Mouse (Mus musculus): ENCODE measurements around the gene Tcp11x2. TPM values are rescaled to one million over a fixed set of nuclear protein-coding genes. Genes with fewer than 3 reads are reported as not detected.

Gene Tcp11x2
- total and polyA plus RNA-seq, 3 experiments = 7.2 to 13.1 (median 12.4) TPM

GRCm38 (mm10) chrX:135738730-135739520 lies 45.3 kb upstream of the Tcp11x2 start:
- peak; percentile 10 for DNase-seq (ENCODE audit: extremely low read depth)
- H3K9ac ChIP-seq (ENCODE audit: insufficient read depth, low read depth) = no peak overlapping the region
- 0 out of 2 replicates have a peak overlapping the region, but pooled peaks have one; percentile 29 for H3K4me2 ChIP-seq (ENCODE audit: insufficient read depth, low read depth, poor library complexity, severe bottlenecking)
- dilution Hi-C loops (cut with MboI; ENCODE audit: extremely low pct_ligation_motif_present, extremely low pct_unique_long_range_greater_than_20kb, low sequenced_read_pairs) (no loop called here), in situ Hi-C loops (cut with MboI; ENCODE audit: low pct_ligation_motif_present, low pct_unique_long_range_greater_than_20kb, low sequenced_read_pairs) (no loop called here)
- H3K27ac ChIP-seq (ENCODE audit: insufficient read depth, low read depth) = peak overlapping the region; percentile 11; the same call in 1 of the 2 replicates
- H3K27me3 ChIP-seq (replicated peaks) = no peaks in the 10 kb centered on the region
- H3K9me3 ChIP-seq (replicated peaks; ENCODE audit: low read length) = no peaks in the 10 kb centered on the region
- H3K4me3 ChIP-seq (replicated peaks in 1 of 3; ENCODE audit: low read depth in 2 of 3, low read length in 2 of 3, poor library complexity in 1 of 3) = no peak overlapping the region
- H3K4me1 ChIP-seq (ENCODE audit: control insufficient read depth in 1 of 2, insufficient read depth in 2 of 2) = peaks cover 0 to 5% of the 10 kb centered on the region in 2 experiments; a peak in 1 of 4 replicates
- no peaks in the 10 kb centered on the region for H3K36me3 ChIP-seq (replicated peaks in 1 of 2; ENCODE audit: control insufficient read depth in 1 of 2, insufficient read depth in 1 of 2, low read length in 1 of 2)
- TF ChIP-seq JUND (conservative IDR thresholded peaks at IDR 0.05; ENCODE audit: low read depth, low read length) = no peak
- peak; percentile 91 for TF ChIP-seq TBP (conservative IDR thresholded peaks at IDR 0.05; ENCODE audit: low read depth, low read length)
- peaks cover 13% of the 10 kb centered on the region for H3K79me2 ChIP-seq (replicated peaks; ENCODE audit: control insufficient read depth, extremely low read depth, insufficient read depth, poor library complexity, severe bottlenecking)

GRCm38 (mm10) chrX:135725161-135725560 lies 31.6 kb upstream of the Tcp11x2 start, which contains the start of gene Tmsb15a:
Tmsb15a (minus strand) TSS chrX:135725261.
- H3K4me1 ChIP-seq (ENCODE audit: control insufficient read depth in 1 of 2, insufficient read depth in 2 of 2) = no peaks in the 10 kb centered on the region

GRCm38 (mm10) chrX:135712845-135713244 lies 19.3 kb upstream of the Tcp11x2 start:
- H3K4me2 ChIP-seq (ENCODE audit: insufficient read depth, low read depth, poor library complexity, severe bottlenecking) = no peak overlapping the region
- no peak for TF ChIP-seq HCFC1 (IDR thresholded peaks at IDR 0.05; ENCODE audit: low read depth, low read length)
- TF ChIP-seq CHD2 (IDR thresholded peaks at IDR 0.05; ENCODE audit: low read length) = no peak
- no peak for TF ChIP-seq ETS1 (conservative IDR thresholded peaks at IDR 0.05; ENCODE audit: low read depth, low read length)
- no peak for TF ChIP-seq POLR2A (IDR thresholded peaks at IDR 0.05; ENCODE audit: low read depth, low read length)
- no peak for TF ChIP-seq MAZ (IDR thresholded peaks at IDR 0.05; ENCODE audit: low read depth, low read length)
- no peak for TF ChIP-seq JUN (IDR thresholded peaks at IDR 0.05; ENCODE audit: insufficient read depth, low read depth, low read length)
- TF ChIP-seq IRF4 (IDR thresholded peaks at IDR 0.05; ENCODE audit: low read depth, low read length) = no peak
- TF ChIP-seq ZKSCAN1 (IDR thresholded peaks at IDR 0.05; ENCODE audit: borderline replicate concordance, low read depth, low read length) = no peak
- no peak for TF ChIP-seq EP300 (IDR thresholded peaks at IDR 0.05; ENCODE audit: low read length)
- TF ChIP-seq SMC3 (IDR thresholded peaks at IDR 0.05; ENCODE audit: low read depth, low read length) = no peak
- TF ChIP-seq E2F4 (IDR thresholded peaks at IDR 0.05; ENCODE audit: insufficient replicate concordance, low read depth, low read length) = no peak
- TF ChIP-seq USF2 (conservative IDR thresholded peaks at IDR 0.05; ENCODE audit: low read depth, low read length) = no peak
- no peak for TF ChIP-seq TBP (conservative IDR thresholded peaks at IDR 0.05; ENCODE audit: low read depth, low read length)

More at GRCm38 (mm10) chrX:135725161-135725560, 31.6 kb upstream of the Tcp11x2 start, which contains the start of gene Tmsb15a:
- H3K9me3 ChIP-seq (replicated peaks; ENCODE audit: low read length) = no peaks in the 10 kb centered on the region
- in situ Hi-C loops (cut with MboI; ENCODE audit: low pct_ligation_motif_present, low pct_unique_long_range_greater_than_20kb, low sequenced_read_pairs) = no loop called here
- H3K36me3 ChIP-seq (replicated peaks in 1 of 2; ENCODE audit: control insufficient read depth in 1 of 2, insufficient read depth in 1 of 2, low read length in 1 of 2) = no peaks in the 10 kb centered on the region
- H3K79me2 ChIP-seq (replicated peaks; ENCODE audit: control insufficient read depth, extremely low read depth, insufficient read depth, poor library complexity, severe bottlenecking) = no peaks in the 10 kb centered on the region
- TF ChIP-seq ETS1 (conservative IDR thresholded peaks at IDR 0.05; ENCODE audit: low read depth, low read length) = no peak
- TF ChIP-seq POLR2A (IDR thresholded peaks at IDR 0.05; ENCODE audit: low read depth, low read length) = no peak
- TF ChIP-seq ZMIZ1 (IDR thresholded peaks at IDR 0.05; ENCODE audit: low read depth, low read length) = no peak
- TF ChIP-seq CHD2 (IDR thresholded peaks at IDR 0.05; ENCODE audit: low read length) = no peak
- no peak for TF ChIP-seq BHLHE40 (IDR thresholded peaks at IDR 0.05; ENCODE audit: low read depth, low read length)
- TF ChIP-seq RCOR1 (conservative IDR thresholded peaks at IDR 0.05; ENCODE audit: low read depth, low read length) = no peak
- TF ChIP-seq MAZ (IDR thresholded peaks at IDR 0.05; ENCODE audit: low read depth, low read length) = no peak
- TF ChIP-seq UBTF (IDR thresholded peaks at IDR 0.05; ENCODE audit: low read depth, low read length) = no peak
- no peak for TF ChIP-seq PAX5 (IDR thresholded peaks at IDR 0.05; ENCODE audit: low read length)
- TF ChIP-seq E2F4 (IDR thresholded peaks at IDR 0.05; ENCODE audit: insufficient replicate concordance, low read depth, low read length) = no peak
- H3K27ac ChIP-seq (ENCODE audit: insufficient read depth, low read depth) = no peak within 1 kb of the TSS
- H3K4me2 ChIP-seq (ENCODE audit: insufficient read depth, low read depth, poor library complexity, severe bottlenecking) = no peak within 1 kb of the TSS
- no peak within 1 kb of the TSS for H3K9ac ChIP-seq (ENCODE audit: insufficient read depth, low read depth)
- no peak within 1 kb of the TSS for H3K4me3 ChIP-seq (replicated peaks in 1 of 3; ENCODE audit: low read depth in 2 of 3, low read length in 2 of 3, poor library complexity in 1 of 3)
- dilution Hi-C loops (cut with MboI; ENCODE audit: extremely low pct_ligation_motif_present, extremely low pct_unique_long_range_greater_than_20kb, low sequenced_read_pairs) = no loop called here
- DNase-seq (ENCODE audit: extremely low read depth) = no peak
- no peaks in the 10 kb centered on the region for H3K27me3 ChIP-seq (replicated peaks)

More at GRCm38 (mm10) chrX:135712845-135713244, 19.3 kb upstream of the Tcp11x2 start:
- in situ Hi-C loops (cut with MboI; ENCODE audit: low pct_ligation_motif_present, low pct_unique_long_range_greater_than_20kb, low sequenced_read_pairs) (no loop called here), dilution Hi-C loops (cut with MboI; ENCODE audit: extremely low pct_ligation_motif_present, extremely low pct_unique_long_range_greater_than_20kb, low sequenced_read_pairs) (no loop called here)
- Histone ChIP-seq H3K27ac (ENCODE audit: insufficient read depth, low read depth) (no peak overlapping the region), H3K4me1 (ENCODE audit: control insufficient read depth in 1 of 2, insufficient read depth in 2 of 2) (no peaks in the 10 kb centered on the region), H3K4me3 (replicated peaks in 1 of 3; ENCODE audit: low read depth in 2 of 3, low read length in 2 of 3, poor library complexity in 1 of 3) (no peak overlapping the region), H3K27me3 (replicated peaks) (no peaks in the 10 kb centered on the region), H3K9ac (ENCODE audit: insufficient read depth, low read depth) (no peak overlapping the region), H3K79me2 (replicated peaks; ENCODE audit: control insufficient read depth, extremely low read depth, insufficient read depth, poor library complexity, severe bottlenecking) (no peaks in the 10 kb centered on the region), H3K9me3 (replicated peaks; ENCODE audit: low read length) (no peaks in the 10 kb centered on the region), H3K36me3 (replicated peaks in 1 of 2; ENCODE audit: control insufficient read depth in 1 of 2, insufficient read depth in 1 of 2, low read length in 1 of 2) (no peaks in the 10 kb centered on the region)
- no peak for DNase-seq (ENCODE audit: extremely low read depth)
